Mouse (Mus musculus) heart, postnatal 0 days (tissue): ENCODE measurements around the gene Ist1.

Experiments
- CTCF ChIP-seq: IDR thresholded peaks from 2 replicates; pipeline ENCODE4 v1.5.1; 2016; ENCODE audit warnings: antibody characterized with exemption, control low read depth, low read depth
- EP300 ChIP-seq: IDR thresholded peaks from 2 replicates; pipeline ENCODE4 v1.6.1; 2016; ENCODE audit warnings: antibody characterized with exemption, low read depth

GRCm38 (mm10) chr8:109650801-109651200 is 42.3 kb downstream of the Ist1 start:
- no peak for TF ChIP-seq CTCF
- no peak for TF ChIP-seq EP300
